Mouse (Mus musculus): ENCODE data around the gene Izumo2.

The Izumo2 gene

GRCm38 (mm10) chr7:44708574-44708973 is at the start of gene Izumo2:
Gene Izumo2 (plus strand): TSS chr7:44708742.
- DNase-seq (ENCODE audit: low read depth) = no peak

- no peak for DNase-seq (ENCODE audit: low read depth)
Measured at GRCm38 (mm10) chr7:44661219-44661618, 47.3 kb upstream of the Izumo2 start.

GRCm38 (mm10) chr7:44662168-44662567 is 46.4 kb upstream of the Izumo2 start:
- no peak for DNase-seq (ENCODE audit: low read depth)

GRCm38 (mm10) chr7:44662569-44662968 is 46.0 kb upstream of the Izumo2 start:
- no peak for DNase-seq (ENCODE audit: low read depth)

GRCm38 (mm10) chr7:44663546-44663945 is 45.0 kb upstream of the Izumo2 start:
- DNase-seq (ENCODE audit: low read depth) = no peak

GRCm38 (mm10) chr7:44664731-44665130 is 43.8 kb upstream of the Izumo2 start:
- DNase-seq (ENCODE audit: low read depth) = no peak

- no peak for DNase-seq (ENCODE audit: low read depth)
Measured at GRCm38 (mm10) chr7:44666462-44666861, 42.1 kb upstream of the Izumo2 start.

- no peak for DNase-seq (ENCODE audit: low read depth)
Measured at GRCm38 (mm10) chr7:44667996-44668738, 40.4 kb upstream of the Izumo2 start.

GRCm38 (mm10) chr7:44669103-44669502 is 39.4 kb upstream of the Izumo2 start:
- no peak for DNase-seq (ENCODE audit: low read depth)

GRCm38 (mm10) chr7:44670803-44671202 is 37.7 kb upstream of the Izumo2 start, which contains the start of gene Myh14:
Gene Myh14 (minus strand): TSS chr7:44670843.
- peak; percentile 20 for DNase-seq (ENCODE audit: low read depth)

GRCm38 (mm10) chr7:44672193-44672592 is 36.3 kb upstream of the Izumo2 start:
- DNase-seq (ENCODE audit: low read depth) = no peak

GRCm38 (mm10) chr7:44674511-44674910 is 34.0 kb upstream of the Izumo2 start:
- no peak for DNase-seq (ENCODE audit: low read depth)

GRCm38 (mm10) chr7:44675171-44675570 is 33.4 kb upstream of the Izumo2 start:
- DNase-seq (ENCODE audit: low read depth) = no peak

- no peak for DNase-seq (ENCODE audit: low read depth)
Measured at GRCm38 (mm10) chr7:44676126-44676525, 32.4 kb upstream of the Izumo2 start.

- no peak for DNase-seq (ENCODE audit: low read depth)
Measured at GRCm38 (mm10) chr7:44676611-44677010, 31.9 kb upstream of the Izumo2 start.

GRCm38 (mm10) chr7:44683656-44684055 is 24.9 kb upstream of the Izumo2 start:
- no peak for DNase-seq (ENCODE audit: low read depth)

GRCm38 (mm10) chr7:44685531-44686402 is 22.8 kb upstream of the Izumo2 start:
- DNase-seq (ENCODE audit: low read depth) = no peak

- DNase-seq (ENCODE audit: low read depth) = no peak
Measured at GRCm38 (mm10) chr7:44688890-44689289, 19.7 kb upstream of the Izumo2 start.

- no peak for DNase-seq (ENCODE audit: low read depth)
Measured at GRCm38 (mm10) chr7:44689331-44689730, 19.2 kb upstream of the Izumo2 start.

- no peak for DNase-seq (ENCODE audit: low read depth)
Measured at GRCm38 (mm10) chr7:44693427-44694175, 14.9 kb upstream of the Izumo2 start.

GRCm38 (mm10) chr7:44695223-44695622 is 13.3 kb upstream of the Izumo2 start:
- no peak for DNase-seq (ENCODE audit: low read depth)

- DNase-seq (ENCODE audit: low read depth) = no peak
Measured at GRCm38 (mm10) chr7:44697191-44697710, 11.3 kb upstream of the Izumo2 start.

Measured in c-Kit-positive CD71-negative TER-119-negative erythroid progenitor cells, embryonic 14.5 days (primary cell).